Mouse (Mus musculus) stomach, embryonic 16.5 days (tissue): ENCODE data around the gene Gnaz. TPM values are rescaled to one million over a fixed set of nuclear protein-coding genes. Genes with fewer than 3 reads are reported as not detected.

Experiments
- ATAC-seq: fragments of 200-750 bp; cut with Nextera tagmentation; 2 replicates; pipeline ENCODE4 v1.8.0; 2017; ENCODE audit warnings: moderate number of reproducible peaks, moderate TSS enrichment; ENCODE audit not compliant: insufficient read depth, low FRiP score
- H3K27ac ChIP-seq: fragments of 300-500 bp; sonication (generic); 2 replicates; pipeline ENCODE4 v1.5.1; 2014; ENCODE audit warnings: low read length
- H3K27me3 ChIP-seq: fragments of 300-500 bp; sonication (generic); 2 replicates; pipeline ENCODE4 v1.6.1; 2014; ENCODE audit warnings: low read length, control low read depth, mixed read lengths; ENCODE audit not compliant: control insufficient read depth, insufficient read depth
- H3K36me3 ChIP-seq: fragments of 300-500 bp; sonication (generic); 2 replicates; pipeline ENCODE4 v1.6.1; 2014; ENCODE audit warnings: low read length; ENCODE audit not compliant: control insufficient read depth, insufficient read depth
- H3K4me1 ChIP-seq: fragments of 300-500 bp; sonication (generic); 2 replicates; pipeline ENCODE4 v1.6.1; 2014; ENCODE audit warnings: low read length, control low read depth, mixed read lengths; ENCODE audit not compliant: control insufficient read depth, insufficient read depth
- H3K4me2 ChIP-seq: fragments of 300-500 bp; sonication (generic); 2 replicates; pipeline ENCODE4 v1.6.1; 2014; ENCODE audit warnings: low read depth, low read length, mixed read lengths
- H3K4me3 ChIP-seq: fragments of 300-500 bp; sonication (generic); replicated peaks from 2 replicates; pipeline ENCODE4 v1.5.1; 2014; ENCODE audit warnings: mild to moderate bottlenecking, low read length
- H3K9ac ChIP-seq: fragments of 300-500 bp; sonication (generic); 2 replicates; pipeline ENCODE4 v1.6.1; 2014; ENCODE audit warnings: low read length
- H3K9me3 ChIP-seq: fragments of 300-500 bp; sonication (generic); replicated peaks from 2 replicates; pipeline ENCODE4 v1.6.1; 2016; ENCODE audit warnings: low read length, control low read depth; ENCODE audit not compliant: control insufficient read depth
- WGBS: fragments of 180-500 bp; shearing (Covaris S2); extraction: QIAGEN DNeasy Blood & Tissue Kit; methylation state at CpG from one replicate; pipeline ENCODE4 v1.1.7; 2014; 5-methylcytosine and 5-hydroxymethylcytosine counted together
- polyA plus RNA-seq: library from polyadenylated mRNA; unstranded; fragments of >200 nt; fragmentation: Nextera tagmentation; extraction: Ambion mirVana; gene quantifications from 2 replicates; pipeline ENCODE4 v1.2.1, GENCODE M21; 2015

Gene Gnaz
- polyA plus RNA-seq, 1 experiment from 2014 or later: 3.4 TPM

GRCm38 (mm10) chr10:75060843-75061235 is 93.9 kb downstream of the Gnaz start:
- Histone ChIP-seq H3K27me3 (no peaks in the 10 kb centered on the region), H3K9me3 (no peaks in the 10 kb centered on the region), H3K9ac (peak overlapping the region; percentile 93), H3K4me1 (peaks cover 41% of the 10 kb centered on the region), H3K36me3 (no peaks in the 10 kb centered on the region), H3K4me3 (peak overlapping the region; percentile 86), H3K27ac (peak overlapping the region; percentile 14), H3K4me2 (peak overlapping the region; percentile 65)
- 0 out of 2 replicates have a peak, but pooled peaks have one; percentile 4 for ATAC-seq
- WGBS: under 1% methylated on average over 48 of the region's 48 CpGs

GRCm38 (mm10) chr10:75061341-75062188 is 94.6 kb downstream of the Gnaz start:
- peaks cover 41% of the 10 kb centered on the region for H3K4me1 ChIP-seq
- 4% methylated on average over 71 of the region's 71 CpGs for WGBS

GRCm38 (mm10) chr10:75062189-75062561 is 95.2 kb downstream of the Gnaz start:
- no peaks in the 10 kb centered on the region for H3K9me3 ChIP-seq
- H3K36me3 ChIP-seq: no peaks in the 10 kb centered on the region
- peak overlapping the region; percentile 93 for H3K9ac ChIP-seq
- H3K4me2 ChIP-seq: peak overlapping the region; percentile 65
- no peaks in the 10 kb centered on the region for H3K27me3 ChIP-seq
- peak overlapping the region; percentile 86 for H3K4me3 ChIP-seq
- peaks cover 41% of the 10 kb centered on the region for H3K4me1 ChIP-seq
- 20% methylated on average over 6 of the region's 6 CpGs for whole genome bisulfite sequencing
- no peak for ATAC-seq
- no peak overlapping the region for H3K27ac ChIP-seq

More at GRCm38 (mm10) chr10:75061341-75062188, 94.6 kb downstream of the Gnaz start:
- peak overlapping the region; percentile 14; the same call in 1 of the 2 replicates for H3K27ac ChIP-seq
- peak overlapping the region; percentile 86 for H3K4me3 ChIP-seq
- no peaks in the 10 kb centered on the region for H3K27me3 ChIP-seq
- no peaks in the 10 kb centered on the region for H3K36me3 ChIP-seq
- ATAC-seq: no peak
- peak overlapping the region; percentile 65 for H3K4me2 ChIP-seq
- H3K9ac ChIP-seq: peak overlapping the region; percentile 93
- no peaks in the 10 kb centered on the region for H3K9me3 ChIP-seq

- Histone ChIP-seq H3K4me2 (peak overlapping the region; percentile 65), H3K9me3 (no peaks in the 10 kb centered on the region), H3K27ac (no peak overlapping the region), H3K4me3 (peak overlapping the region; percentile 86), H3K27me3 (no peaks in the 10 kb centered on the region), H3K4me1 (peaks cover 43% of the 10 kb centered on the region), H3K9ac (no peak overlapping the region; the same call in 1 of the 2 replicates), H3K36me3 (no peaks in the 10 kb centered on the region)
- ATAC-seq: no peak
- WGBS: 35% methylated on average over 6 of the region's 6 CpGs
Observed at GRCm38 (mm10) chr10:75062621-75063020, 95.6 kb downstream of the Gnaz start.

- no peaks in the 10 kb centered on the region for H3K36me3 ChIP-seq
- no peaks in the 10 kb centered on the region for H3K27me3 ChIP-seq
- H3K27ac ChIP-seq: no peak overlapping the region
- ATAC-seq: no peak
- peak overlapping the region; percentile 86 for H3K4me3 ChIP-seq
- H3K4me2 ChIP-seq: peak overlapping the region; percentile 65
- H3K4me1 ChIP-seq: peaks cover 50% of the 10 kb centered on the region
- H3K9me3 ChIP-seq: no peaks in the 10 kb centered on the region
- peak overlapping the region; percentile 52 for H3K9ac ChIP-seq
- 39% methylated on average over 12 of the region's 12 CpGs for WGBS
Observed at GRCm38 (mm10) chr10:75063301-75063965, 96.5 kb downstream of the Gnaz start.

GRCm38 (mm10) chr10:75065691-75066090 is 98.7 kb downstream of the Gnaz start:
- Histone ChIP-seq H3K27me3 (no peaks in the 10 kb centered on the region), H3K4me1 (peaks cover 61% of the 10 kb centered on the region), H3K27ac (no peak overlapping the region), H3K4me2 (no peak overlapping the region), H3K9ac (no peak overlapping the region), H3K36me3 (no peaks in the 10 kb centered on the region), H3K9me3 (no peaks in the 10 kb centered on the region), H3K4me3 (no peak overlapping the region)
- WGBS: 76% methylated on average over 6 of the region's 6 CpGs
- ATAC-seq: no peak; the same call in 1 of the 2 replicates

Other genes with a start within 250 kb of the Gnaz start
- not detected in 2 replicates for gene Rsph14, start 65.4 kb downstream of the Gnaz start, polyA plus RNA-seq
- gene Rab36, start 69.9 kb downstream of the Gnaz start, polyA plus RNA-seq: 7.3 and 8.2 TPM in 2 replicates
- gene Bcr, start 93.4 kb downstream of the Gnaz start, polyA plus RNA-seq: 7.4 and 8.8 TPM in 2 replicates
- 27.6 and 29.5 TPM in 2 replicates for gene Specc1l, start 244.9 kb downstream of the Gnaz start, polyA plus RNA-seq